Mouse (Mus musculus): ENCODE results near the gene Pacsin1.
"Not testable (repeated sequence)": the region's sequence is repeated elsewhere in the genome, so short reads cannot be mapped to it uniquely, and the experiment has no call there.

Pacsin1 gene

GRCm38 (mm10) chr17:27635575-27635903 lies 19.8 kb upstream of the Pacsin1 start:
- ATAC-seq (ENCODE audit: low TSS enrichment), result not testable (repeated sequence)

- no peak for ATAC-seq (ENCODE audit: low TSS enrichment)
Observed at GRCm38 (mm10) chr17:27636132-27637020, 18.9 kb upstream of the Pacsin1 start, which contains the start of gene Rps10. Gene Rps10 (minus strand): TSS chr17:27636669.

- ATAC-seq (ENCODE audit: low TSS enrichment), result no peak
Observed at GRCm38 (mm10) chr17:27637333-27637732, 18.0 kb upstream of the Pacsin1 start.

- ATAC-seq (ENCODE audit: low TSS enrichment), result peak; percentile 69
Observed at GRCm38 (mm10) chr17:27638921-27639332, 16.4 kb upstream of the Pacsin1 start.

GRCm38 (mm10) chr17:27639851-27640250 lies 15.5 kb upstream of the Pacsin1 start:
- ATAC-seq (ENCODE audit: low TSS enrichment), result not testable (repeated sequence)

- peak; percentile 64 for ATAC-seq (ENCODE audit: low TSS enrichment)
Observed at GRCm38 (mm10) chr17:27642491-27643062, 12.7 kb upstream of the Pacsin1 start.

GRCm38 (mm10) chr17:27643101-27643500 lies 12.2 kb upstream of the Pacsin1 start:
- peak; percentile 42; the same call in 1 of the 2 replicates for ATAC-seq (ENCODE audit: low TSS enrichment)

- no peak for ATAC-seq (ENCODE audit: low TSS enrichment)
Observed at GRCm38 (mm10) chr17:27643756-27644155, 11.6 kb upstream of the Pacsin1 start.

GRCm38 (mm10) chr17:27644572-27644971 lies 10.7 kb upstream of the Pacsin1 start:
- no peak for ATAC-seq (ENCODE audit: low TSS enrichment)

- ATAC-seq (ENCODE audit: low TSS enrichment), result no peak
Observed at GRCm38 (mm10) chr17:27645807-27646206, 9.5 kb upstream of the Pacsin1 start.

- ATAC-seq (ENCODE audit: low TSS enrichment), result peak; percentile 56; the same call in 1 of the 2 replicates
Observed at GRCm38 (mm10) chr17:27650160-27650559, 5.1 kb upstream of the Pacsin1 start.

GRCm38 (mm10) chr17:27650586-27650985 lies 4.7 kb upstream of the Pacsin1 start:
- no peak for ATAC-seq (ENCODE audit: low TSS enrichment)

- ATAC-seq (ENCODE audit: low TSS enrichment), result no peak
Observed at GRCm38 (mm10) chr17:27652046-27652790, 3.1 kb upstream of the Pacsin1 start.

- ATAC-seq (ENCODE audit: low TSS enrichment), result no peak
Observed at GRCm38 (mm10) chr17:27653253-27653959, 1.9 kb upstream of the Pacsin1 start.

- ATAC-seq (ENCODE audit: low TSS enrichment), result peak; percentile 50
Observed at GRCm38 (mm10) chr17:27656011-27656399, 696 bp downstream of the Pacsin1 start.

GRCm38 (mm10) chr17:27656414-27656813 lies 1.1 kb downstream of the Pacsin1 start:
- ATAC-seq (ENCODE audit: low TSS enrichment), result no peak

- ATAC-seq (ENCODE audit: low TSS enrichment), result 0 out of 2 replicates have a peak, but pooled peaks have one; percentile 11
Observed at GRCm38 (mm10) chr17:27657123-27657522, 1.8 kb downstream of the Pacsin1 start.

- ATAC-seq (ENCODE audit: low TSS enrichment), result no peak
Observed at GRCm38 (mm10) chr17:27658767-27659166, 3.5 kb downstream of the Pacsin1 start.

GRCm38 (mm10) chr17:27671720-27672119 lies 16.4 kb downstream of the Pacsin1 start:
- ATAC-seq (ENCODE audit: low TSS enrichment), result no peak

- ATAC-seq (ENCODE audit: low TSS enrichment), result 0 out of 2 replicates have a peak, but pooled peaks have one; percentile 5
Observed at GRCm38 (mm10) chr17:27673945-27674344, 18.6 kb downstream of the Pacsin1 start.

- ATAC-seq (ENCODE audit: low TSS enrichment), result no peak
Observed at GRCm38 (mm10) chr17:27675453-27675852, 20.1 kb downstream of the Pacsin1 start.

- peak; percentile 44; the same call in 1 of the 2 replicates for ATAC-seq (ENCODE audit: low TSS enrichment)
Observed at GRCm38 (mm10) chr17:27676270-27676669, 21.0 kb downstream of the Pacsin1 start.

Measured in frontal cortex, adult (tissue).